Mouse (Mus musculus): ENCODE measurements at regions not wholly inside any gene's neighbourhood (a gene's known extent, or its start where the extent isn't known, plus 50 kb on each side); places are given as distances from the start of the nearest gene placed in this dataset.

GRCm38 (mm10) chr1:127028872-127029497 lies 175.8 kb upstream of the Mgat5 start:
- no peak for TF ChIP-seq GATA1 (IDR thresholded peaks at IDR 0.05; ENCODE audit: borderline replicate concordance, low read length)
- no peak for TF ChIP-seq FLI1 (IDR thresholded peaks at IDR 0.05; ENCODE audit: low read length)
